Mouse (Mus musculus) B cell, adult 67 days (primary cell): Measurements from ENCODE around the gene Nlrc3. TPM values are rescaled to one million over a fixed set of nuclear protein-coding genes. Genes with fewer than 3 reads are reported as not detected.

Experiments used
- total RNA-seq, 2 experiments: library from RNA; stranded (reverse); gene quantifications; 4 replicates each; pipeline ENCODE4 v1.2.4; 2023

Nlrc3 gene
- total RNA-seq: 10 to 100 TPM; 38.8 to 39.8 TPM

DNA sequence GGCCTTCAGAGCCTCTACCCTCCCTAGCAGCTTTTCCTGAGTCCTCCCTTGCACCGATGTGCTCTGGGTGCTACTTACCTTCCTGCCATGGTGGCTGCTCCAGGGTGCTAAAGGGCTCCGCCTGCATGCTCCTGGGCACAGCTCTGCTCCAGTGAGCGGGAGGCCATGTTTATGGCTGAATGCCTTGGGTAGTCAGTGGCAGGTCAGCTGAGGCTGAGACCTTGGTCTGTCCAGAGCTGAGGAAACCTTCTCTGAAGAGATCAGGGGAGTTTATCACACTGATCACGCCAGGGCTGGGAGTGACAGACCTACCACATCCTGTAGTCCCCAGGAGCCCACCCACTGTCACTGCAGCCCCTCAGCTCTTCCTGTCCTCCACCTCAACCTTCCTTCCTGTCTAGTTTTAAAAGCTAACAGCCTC lies at the start of gene Nlrc3:
Nlrc3 (minus strand) TSS at position 382 of the 421 bp plus-strand sequence.

DNA sequence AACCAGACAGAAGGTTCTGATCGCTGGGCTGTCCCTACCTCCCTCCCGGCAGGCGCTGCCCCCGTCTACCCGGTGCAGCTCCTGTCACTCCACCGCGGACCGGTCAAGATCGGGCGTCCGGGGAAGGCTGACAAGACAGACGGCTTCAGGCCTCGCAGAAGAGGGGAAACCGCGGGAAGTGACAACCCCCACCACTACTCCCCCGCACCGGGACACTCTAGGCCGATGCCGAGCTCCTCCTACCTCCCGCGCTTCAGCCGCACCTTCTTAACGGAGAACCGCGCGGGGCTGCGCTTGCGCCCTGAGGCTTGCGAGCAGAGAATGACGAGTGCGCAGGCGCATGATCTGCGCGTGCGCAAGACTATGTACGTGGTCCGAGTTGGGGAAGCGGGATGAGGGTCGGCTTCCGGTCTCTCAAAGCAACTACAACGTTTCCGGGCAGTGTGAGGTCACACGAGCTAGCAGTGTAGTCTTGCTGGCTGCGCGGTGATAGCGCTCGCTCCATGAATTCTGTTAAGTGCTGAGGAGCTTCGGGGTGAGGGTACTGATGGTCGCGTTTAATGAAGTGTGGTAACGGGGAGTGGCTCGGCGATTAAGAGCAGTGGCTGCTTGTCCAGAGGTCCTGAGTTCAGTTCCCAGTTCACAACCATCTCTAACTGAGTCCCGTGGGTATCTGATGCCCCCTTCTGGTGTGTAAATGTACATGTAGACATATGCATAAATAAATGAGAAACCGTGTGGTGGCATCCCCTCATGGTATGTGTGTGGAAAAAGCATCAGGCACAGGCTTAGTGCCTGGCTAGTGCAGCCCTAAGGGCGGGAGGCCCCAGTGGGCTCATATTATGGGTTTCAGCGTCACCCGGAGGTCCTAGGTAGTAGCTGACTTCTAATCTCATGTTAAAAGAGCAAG lies 27.3 kb upstream of the Nlrc3 start, which contains the start of gene Slx4:
Slx4 (minus strand) TSS at position 282 of the 910 bp plus-strand sequence.

DNA sequence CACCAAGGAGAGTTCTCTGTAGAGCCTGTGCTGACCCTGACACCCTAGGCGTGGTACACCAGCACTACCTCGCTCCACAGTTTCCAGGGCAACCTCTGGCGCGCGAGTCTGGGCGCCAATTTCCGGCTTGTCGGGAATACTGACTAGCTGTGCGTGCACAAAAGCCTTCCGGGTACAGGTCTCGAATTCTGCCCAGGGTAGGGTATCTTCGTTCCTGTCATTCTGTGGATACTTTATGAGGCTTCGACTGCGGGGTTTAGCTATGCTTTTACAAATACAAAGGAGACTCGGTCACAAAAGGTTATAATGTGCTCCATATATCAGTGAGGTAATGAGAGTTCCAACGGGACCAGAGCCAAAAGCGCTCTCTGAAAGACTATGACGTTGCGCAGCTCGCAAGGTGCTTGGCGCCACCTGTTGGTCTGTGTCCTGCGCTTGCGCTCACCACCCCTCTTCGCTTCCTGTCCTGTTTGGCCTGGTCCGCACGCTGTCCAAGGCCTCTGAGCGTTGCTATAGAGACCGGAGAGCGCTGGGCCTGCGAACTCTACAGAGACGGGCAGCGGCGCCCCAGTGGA lies 67.8 kb downstream of the Nlrc3 start, which contains the start of the genes 1700037C18Rik and Cluap1:
1700037C18Rik (minus strand) TSS at position 153 of the 575 bp plus-strand sequence.
Cluap1 (plus strand) TSS at position 265 of the 575 bp plus-strand sequence.

Other genes with a start within 250 kb of the Nlrc3 start
- 10 to 100 TPM; 66.8 to 79.5 TPM for gene Zfp263, start 232.5 kb downstream of the Nlrc3 start, total RNA-seq
- gene Olfr15, start 145.8 kb downstream of the Nlrc3 start, total RNA-seq: not detected
- 1 to 10 TPM in 1 of 2 experiments, under 1 TPM in 1; 0.77 to 2.2 TPM for gene Zfp174, start 129.4 kb downstream of the Nlrc3 start, total RNA-seq
- gene Naa60, start 104.3 kb downstream of the Nlrc3 start, total RNA-seq: 100 to 1,000 TPM; 102 to 111 TPM
- 10 to 100 TPM; 33.6 to 46.3 TPM for gene Zfp597, start 92.1 kb downstream of the Nlrc3 start, total RNA-seq
- 1 to 10 TPM in 1 of 2 experiments, not detected in 1; 3.0 TPM for gene Gm20695, start 92.0 kb downstream of the Nlrc3 start, total RNA-seq
- 10 to 100 TPM; 11.1 to 17.5 TPM for gene 1700037C18Rik, start 67.9 kb downstream of the Nlrc3 start, total RNA-seq
- gene Cluap1, start 67.8 kb downstream of the Nlrc3 start, total RNA-seq: 10 to 100 TPM; 30.2 to 31.4 TPM
- gene Slx4, start 27.1 kb upstream of the Nlrc3 start, total RNA-seq: 100 to 1,000 TPM; 107 to 110 TPM
- not detected for gene Dnase1, start 60.3 kb upstream of the Nlrc3 start, total RNA-seq
- 10 to 100 TPM; 75.0 to 75.3 TPM for gene Trap1, start 101.2 kb upstream of the Nlrc3 start, total RNA-seq
- 100 to 1,000 TPM; 142 to 151 TPM for gene Crebbp, start 237.4 kb upstream of the Nlrc3 start, total RNA-seq